Mouse (Mus musculus): ENCODE results near the gene Tnnt3. TPM values are rescaled to one million over a fixed set of nuclear protein-coding genes. Genes with fewer than 3 reads are reported as not detected.

The Tnnt3 gene
- polyA plus RNA-seq, 1 experiment from 2014 or later: 17.1 TPM

- peak overlapping the region; percentile 65 for H3K9ac ChIP-seq (ENCODE audit: low read length)
- peak overlapping the region; percentile 67 for H3K27ac ChIP-seq (ENCODE audit: low read length)
- H3K4me3 ChIP-seq (ENCODE audit: low read length): peak overlapping the region; percentile 24
- no peak for ATAC-seq (replicated peaks; ENCODE audit: extremely low read depth, insufficient read depth, low FRiP score)
- peak overlapping the region; percentile 41 for H3K4me2 ChIP-seq (ENCODE audit: low read depth, low read length)
- H3K36me3 ChIP-seq (ENCODE audit: control insufficient read depth, insufficient read depth): no peaks in the 10 kb centered on the region
- WGBS: 89% methylated on average over 4 of the region's 4 CpGs
- H3K9me3 ChIP-seq (replicated peaks; ENCODE audit: control insufficient read depth, low read length): no peaks in the 10 kb centered on the region
- peaks cover 50% of the 10 kb centered on the region for H3K4me1 ChIP-seq (ENCODE audit: control insufficient read depth, insufficient read depth, low read length)
- no peaks in the 10 kb centered on the region for H3K27me3 ChIP-seq (ENCODE audit: control insufficient read depth, insufficient read depth, low read length)
Measured at GRCm38 (mm10) chr7:142472936-142473335, 25.7 kb upstream of the Tnnt3 start.

DNA sequence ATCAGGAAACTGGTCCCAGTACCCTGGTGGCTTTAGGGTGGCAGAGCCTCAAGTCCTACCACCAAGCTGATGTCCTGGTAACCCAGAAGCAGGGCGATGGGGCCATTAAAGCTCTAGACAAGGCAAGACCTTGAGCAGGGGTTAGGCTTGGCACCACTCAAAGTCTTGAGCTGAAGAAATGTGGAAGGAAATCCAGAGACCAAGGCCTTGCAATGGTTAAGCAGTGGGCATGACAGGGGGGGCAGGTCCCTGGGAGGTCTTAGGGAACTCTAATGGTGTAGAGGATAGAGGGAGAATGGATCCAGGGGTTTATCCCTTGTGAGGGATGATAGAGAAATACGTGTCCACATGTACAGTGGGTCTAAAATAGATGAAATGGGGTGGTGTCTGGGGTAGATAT is 25.2 kb upstream of the Tnnt3 start:
- Histone ChIP-seq H3K36me3 (ENCODE audit: control insufficient read depth, insufficient read depth) (no peaks in the 10 kb centered on the region), H3K4me1 (ENCODE audit: control insufficient read depth, insufficient read depth, low read length) (peaks cover 55% of the 10 kb centered on the region), H3K27ac (ENCODE audit: low read length) (peak overlapping the region; percentile 67), H3K4me3 (ENCODE audit: low read length) (peak overlapping the region; percentile 24; the same call in 1 of the 2 replicates), H3K27me3 (ENCODE audit: control insufficient read depth, insufficient read depth, low read length) (no peaks in the 10 kb centered on the region), H3K9me3 (replicated peaks; ENCODE audit: control insufficient read depth, low read length) (no peaks in the 10 kb centered on the region), H3K4me2 (ENCODE audit: low read depth, low read length) (peak overlapping the region; percentile 28), H3K9ac (ENCODE audit: low read length) (peak overlapping the region; percentile 65; the same call in 1 of the 2 replicates)
- WGBS: 94% methylated on average over 2 of the region's 2 CpGs
- ATAC-seq (replicated peaks; ENCODE audit: extremely low read depth, insufficient read depth, low FRiP score): no peak

- H3K4me2 ChIP-seq (ENCODE audit: low read depth, low read length): peak overlapping the region; percentile 13
- no peaks in the 10 kb centered on the region for H3K9me3 ChIP-seq (replicated peaks; ENCODE audit: control insufficient read depth, low read length)
- no peaks in the 10 kb centered on the region for H3K27me3 ChIP-seq (ENCODE audit: control insufficient read depth, insufficient read depth, low read length)
- peak overlapping the region; percentile 61 for H3K27ac ChIP-seq (ENCODE audit: low read length)
- peak overlapping the region; percentile 69 for H3K9ac ChIP-seq (ENCODE audit: low read length)
- ATAC-seq (replicated peaks; ENCODE audit: extremely low read depth, insufficient read depth, low FRiP score): no peak
- no peaks in the 10 kb centered on the region for H3K36me3 ChIP-seq (ENCODE audit: control insufficient read depth, insufficient read depth)
- 70% methylated on average over 14 of the region's 14 CpGs for WGBS
- peaks cover 65% of the 10 kb centered on the region for H3K4me1 ChIP-seq (ENCODE audit: control insufficient read depth, insufficient read depth, low read length)
- H3K4me3 ChIP-seq (ENCODE audit: low read length): peak overlapping the region; percentile 35
Measured at GRCm38 (mm10) chr7:142474799-142475198, 23.8 kb upstream of the Tnnt3 start.

GRCm38 (mm10) chr7:142475641-142476040 is 23.0 kb upstream of the Tnnt3 start:
- H3K9ac ChIP-seq (ENCODE audit: low read length): peak overlapping the region; percentile 69
- H3K27ac ChIP-seq (ENCODE audit: low read length): peak overlapping the region; percentile 64
- no peak for ATAC-seq (replicated peaks; ENCODE audit: extremely low read depth, insufficient read depth, low FRiP score)
- peak overlapping the region; percentile 35 for H3K4me3 ChIP-seq (ENCODE audit: low read length)
- 31% methylated on average over 7 of the region's 7 CpGs for WGBS
- peaks cover 66% of the 10 kb centered on the region for H3K4me1 ChIP-seq (ENCODE audit: control insufficient read depth, insufficient read depth, low read length)
- H3K9me3 ChIP-seq (replicated peaks; ENCODE audit: control insufficient read depth, low read length): no peaks in the 10 kb centered on the region
- peak overlapping the region; percentile 13 for H3K4me2 ChIP-seq (ENCODE audit: low read depth, low read length)
- H3K27me3 ChIP-seq (ENCODE audit: control insufficient read depth, insufficient read depth, low read length): no peaks in the 10 kb centered on the region
- H3K36me3 ChIP-seq (ENCODE audit: control insufficient read depth, insufficient read depth): no peaks in the 10 kb centered on the region

DNA sequence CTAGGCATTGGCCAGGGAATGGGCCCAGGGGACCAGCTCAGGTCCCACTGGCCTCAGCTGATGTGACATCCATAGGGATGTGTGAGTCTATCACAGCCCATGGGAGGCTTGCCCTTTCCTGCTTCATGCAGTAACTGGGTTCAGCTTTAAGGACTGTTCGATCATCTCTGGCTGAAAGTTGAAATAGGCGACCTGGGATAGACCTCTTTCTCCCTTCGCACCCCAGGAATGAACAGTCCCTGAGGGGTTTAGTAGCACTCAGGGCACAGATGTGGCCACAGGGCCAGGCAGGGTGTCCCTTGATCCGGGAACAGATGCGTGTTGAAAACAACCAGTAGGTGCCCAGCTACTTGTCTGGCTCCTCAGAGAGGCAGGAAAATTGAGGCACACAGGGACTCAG is 22.4 kb upstream of the Tnnt3 start:
- H3K9ac ChIP-seq (ENCODE audit: low read length): peak overlapping the region; percentile 69
- no peaks in the 10 kb centered on the region for H3K36me3 ChIP-seq (ENCODE audit: control insufficient read depth, insufficient read depth)
- H3K4me2 ChIP-seq (ENCODE audit: low read depth, low read length): peak overlapping the region; percentile 13
- 81% methylated on average over 5 of the region's 5 CpGs for WGBS
- no peak for ATAC-seq (replicated peaks; ENCODE audit: extremely low read depth, insufficient read depth, low FRiP score)
- H3K4me3 ChIP-seq (ENCODE audit: low read length): peak overlapping the region; percentile 35
- peak overlapping the region; percentile 64 for H3K27ac ChIP-seq (ENCODE audit: low read length)
- peaks cover 66% of the 10 kb centered on the region for H3K4me1 ChIP-seq (ENCODE audit: control insufficient read depth, insufficient read depth, low read length)
- H3K27me3 ChIP-seq (ENCODE audit: control insufficient read depth, insufficient read depth, low read length): no peaks in the 10 kb centered on the region
- H3K9me3 ChIP-seq (replicated peaks; ENCODE audit: control insufficient read depth, low read length): no peaks in the 10 kb centered on the region

GRCm38 (mm10) chr7:142476795-142477452 is 21.7 kb upstream of the Tnnt3 start:
- peak overlapping the region; percentile 35; the same call in 1 of the 2 replicates for H3K4me3 ChIP-seq (ENCODE audit: low read length)
- no peaks in the 10 kb centered on the region for H3K27me3 ChIP-seq (ENCODE audit: control insufficient read depth, insufficient read depth, low read length)
- H3K27ac ChIP-seq (ENCODE audit: low read length): peak overlapping the region; percentile 64
- ATAC-seq (replicated peaks; ENCODE audit: extremely low read depth, insufficient read depth, low FRiP score): no peak
- peak overlapping the region; percentile 13 for H3K4me2 ChIP-seq (ENCODE audit: low read depth, low read length)
- H3K9me3 ChIP-seq (replicated peaks; ENCODE audit: control insufficient read depth, low read length): no peaks in the 10 kb centered on the region
- H3K9ac ChIP-seq (ENCODE audit: low read length): peak overlapping the region; percentile 69
- H3K36me3 ChIP-seq (ENCODE audit: control insufficient read depth, insufficient read depth): no peaks in the 10 kb centered on the region
- peaks cover 66% of the 10 kb centered on the region for H3K4me1 ChIP-seq (ENCODE audit: control insufficient read depth, insufficient read depth, low read length)
- 77% methylated on average over 13 of the region's 13 CpGs for WGBS

- 90% methylated on average over 6 of the region's 6 CpGs for WGBS
- Histone ChIP-seq H3K9ac (ENCODE audit: low read length) (peak overlapping the region; percentile 44), H3K36me3 (ENCODE audit: control insufficient read depth, insufficient read depth) (no peaks in the 10 kb centered on the region), H3K27me3 (ENCODE audit: control insufficient read depth, insufficient read depth, low read length) (no peaks in the 10 kb centered on the region), H3K27ac (ENCODE audit: low read length) (peak overlapping the region; percentile 51), H3K9me3 (replicated peaks; ENCODE audit: control insufficient read depth, low read length) (no peaks in the 10 kb centered on the region), H3K4me2 (ENCODE audit: low read depth, low read length) (peak overlapping the region; percentile 29), H3K4me1 (ENCODE audit: control insufficient read depth, insufficient read depth, low read length) (peaks cover 68% of the 10 kb centered on the region), H3K4me3 (ENCODE audit: low read length) (no peak overlapping the region; the same call in 1 of the 2 replicates)
- ATAC-seq (replicated peaks; ENCODE audit: extremely low read depth, insufficient read depth, low FRiP score): no peak
Measured at GRCm38 (mm10) chr7:142478001-142478400, 20.6 kb upstream of the Tnnt3 start.

- Histone ChIP-seq H3K9ac (ENCODE audit: low read length) (peak overlapping the region; percentile 44), H3K9me3 (replicated peaks; ENCODE audit: control insufficient read depth, low read length) (no peaks in the 10 kb centered on the region), H3K27ac (ENCODE audit: low read length) (peak overlapping the region; percentile 51), H3K4me1 (ENCODE audit: control insufficient read depth, insufficient read depth, low read length) (peaks cover 73% of the 10 kb centered on the region), H3K27me3 (ENCODE audit: control insufficient read depth, insufficient read depth, low read length) (no peaks in the 10 kb centered on the region), H3K4me2 (ENCODE audit: low read depth, low read length) (peak overlapping the region; percentile 29), H3K36me3 (ENCODE audit: control insufficient read depth, insufficient read depth) (no peaks in the 10 kb centered on the region), H3K4me3 (ENCODE audit: low read length) (no peak overlapping the region; the same call in 1 of the 2 replicates)
- ATAC-seq (replicated peaks; ENCODE audit: extremely low read depth, insufficient read depth, low FRiP score): no peak
- 75% methylated on average over 2 of the region's 2 CpGs for WGBS
Measured at GRCm38 (mm10) chr7:142478574-142478973, 20.1 kb upstream of the Tnnt3 start.

GRCm38 (mm10) chr7:142479307-142479706 is 19.3 kb upstream of the Tnnt3 start:
- Histone ChIP-seq H3K27me3 (ENCODE audit: control insufficient read depth, insufficient read depth, low read length) (no peaks in the 10 kb centered on the region), H3K4me3 (ENCODE audit: low read length) (no peak overlapping the region), H3K9ac (ENCODE audit: low read length) (no peak overlapping the region), H3K4me2 (ENCODE audit: low read depth, low read length) (no peak overlapping the region), H3K36me3 (ENCODE audit: control insufficient read depth, insufficient read depth) (no peaks in the 10 kb centered on the region), H3K4me1 (ENCODE audit: control insufficient read depth, insufficient read depth, low read length) (peaks cover 72% of the 10 kb centered on the region), H3K27ac (ENCODE audit: low read length) (peak overlapping the region; percentile 86; the same call in 1 of the 2 replicates), H3K9me3 (replicated peaks; ENCODE audit: control insufficient read depth, low read length) (no peaks in the 10 kb centered on the region)
- no peak for ATAC-seq (replicated peaks; ENCODE audit: extremely low read depth, insufficient read depth, low FRiP score)
